Mouse (Mus musculus): ENCODE results near the gene Gnaq. TPM values are rescaled to one million over a fixed set of nuclear protein-coding genes. Genes with fewer than 3 reads are reported as not detected.

The Gnaq gene
- polyA plus RNA-seq, 1 experiment from 2014 or later = 18.1 TPM

DNA sequence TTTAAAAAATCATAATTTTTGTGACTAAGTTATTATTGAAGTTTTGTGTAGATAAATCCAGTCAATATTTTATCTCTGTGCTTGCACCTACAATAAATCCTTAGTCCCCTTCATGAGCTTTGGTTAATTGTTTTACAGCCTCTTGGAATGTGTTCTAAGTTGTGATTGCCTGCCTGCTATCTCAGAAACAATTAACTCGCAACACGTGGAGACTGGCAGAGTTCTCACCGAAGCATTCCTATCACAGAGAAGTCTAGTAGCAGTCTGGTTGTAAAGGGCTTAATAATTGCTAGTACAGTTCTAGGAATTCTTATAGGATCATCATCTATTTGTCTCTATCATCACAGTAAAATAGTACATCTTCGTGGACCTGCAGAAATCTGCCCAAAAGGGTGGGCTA lies 243.2 kb downstream of the Gnaq start:
- Histone ChIP-seq H3K9ac (no peak overlapping the region), H3K4me3 (no peak overlapping the region), H3K36me3 (peaks cover 9% of the 10 kb centered on the region; the same call in 1 of the 2 replicates), H3K27ac (ENCODE audit: poor library complexity, severe bottlenecking) (no peak overlapping the region), H3K4me1 (replicated peaks) (peaks cover 53% of the 10 kb centered on the region), H3K27me3 (replicated peaks) (no peaks in the 10 kb centered on the region), H3K4me2 (no peak overlapping the region), H3K9me3 (replicated peaks) (no peaks in the 10 kb centered on the region)
- 52% methylated on average over 4 of the region's 4 CpGs for WGBS
- ATAC-seq (ENCODE audit: insufficient number of reproducible peaks, low FRiP score) = no peak

DNA sequence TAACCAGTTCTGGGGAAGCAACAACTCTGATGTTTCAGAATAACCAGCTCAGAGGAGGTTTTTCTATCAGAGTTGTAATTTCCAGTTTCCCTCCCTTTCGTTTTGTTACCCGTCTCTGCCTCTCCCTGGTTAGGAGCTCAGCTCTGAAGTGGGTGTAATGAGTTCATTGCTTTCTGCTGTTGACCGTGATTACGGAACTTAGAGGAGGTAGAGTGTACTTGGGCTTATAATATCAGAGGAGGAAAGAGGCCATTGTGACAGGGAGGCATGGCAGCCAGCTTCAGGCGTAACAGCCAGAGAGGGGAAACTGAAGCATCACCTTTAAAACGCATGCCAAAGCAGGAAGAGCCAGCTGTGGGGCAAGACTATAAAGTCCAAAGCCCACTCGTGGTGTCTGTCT lies 245.9 kb downstream of the Gnaq start:
- Histone ChIP-seq H3K4me3 (no peak overlapping the region), H3K9me3 (replicated peaks) (no peaks in the 10 kb centered on the region), H3K4me1 (replicated peaks) (peaks cover 26% of the 10 kb centered on the region), H3K9ac (no peak overlapping the region), H3K36me3 (peaks cover 18% of the 10 kb centered on the region; the same call in 1 of the 2 replicates), H3K27me3 (replicated peaks) (no peaks in the 10 kb centered on the region), H3K4me2 (no peak overlapping the region), H3K27ac (ENCODE audit: poor library complexity, severe bottlenecking) (no peak overlapping the region)
- 75% methylated on average over 7 of the region's 7 CpGs for WGBS
- no peak for ATAC-seq (ENCODE audit: insufficient number of reproducible peaks, low FRiP score)

DNA sequence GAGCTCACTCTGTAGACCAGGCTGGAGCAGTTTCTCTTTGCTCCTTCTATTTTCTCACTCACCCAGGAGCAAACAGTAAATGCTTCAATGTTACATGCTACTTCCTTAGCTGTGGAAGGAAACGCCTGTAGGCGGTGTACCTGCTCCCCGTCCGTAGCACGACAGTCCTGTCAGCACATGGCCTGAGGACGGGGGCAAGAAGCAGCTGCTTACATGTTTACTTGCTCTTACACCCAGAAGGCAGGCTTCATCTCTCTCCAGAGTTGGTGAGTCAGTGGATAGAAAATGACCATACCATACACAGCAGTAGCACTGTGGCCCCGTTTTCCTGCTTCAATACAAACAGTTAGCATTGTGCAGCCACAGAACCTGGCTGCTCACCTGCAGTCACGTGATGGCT lies 247.1 kb downstream of the Gnaq start:
- Histone ChIP-seq H3K27ac (ENCODE audit: poor library complexity, severe bottlenecking) (no peak overlapping the region), H3K36me3 (peaks cover 23% of the 10 kb centered on the region; the same call in 1 of the 2 replicates), H3K4me2 (no peak overlapping the region), H3K4me1 (replicated peaks) (peaks cover 23% of the 10 kb centered on the region), H3K27me3 (replicated peaks) (no peaks in the 10 kb centered on the region), H3K4me3 (no peak overlapping the region), H3K9ac (no peak overlapping the region), H3K9me3 (replicated peaks) (no peaks in the 10 kb centered on the region)
- 50% methylated on average over 8 of the region's 8 CpGs for WGBS
- ATAC-seq (ENCODE audit: insufficient number of reproducible peaks, low FRiP score) = no peak

DNA sequence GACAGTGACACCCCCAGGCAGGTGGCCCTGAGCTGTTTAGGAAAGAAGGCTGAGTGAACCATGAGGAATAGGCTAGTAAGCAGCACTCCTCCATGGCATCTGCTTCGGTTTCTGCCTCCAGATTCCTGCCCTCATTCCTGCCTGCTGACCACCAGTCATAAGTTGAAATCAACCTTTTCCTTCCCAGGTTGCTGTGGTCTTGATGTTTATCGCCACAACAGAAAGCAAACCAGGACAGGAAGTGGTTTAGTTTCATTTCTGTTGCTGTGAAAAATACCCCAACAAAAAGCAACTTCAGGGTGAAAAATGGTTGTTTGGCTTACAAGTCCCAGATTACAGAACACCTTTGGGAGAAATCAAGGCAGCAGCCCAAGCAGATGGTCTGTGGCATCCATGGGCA lies 249.8 kb downstream of the Gnaq start:
- Histone ChIP-seq H3K4me3 (no peak overlapping the region), H3K4me2 (no peak overlapping the region), H3K9ac (no peak overlapping the region), H3K27me3 (replicated peaks) (no peaks in the 10 kb centered on the region), H3K4me1 (replicated peaks) (peaks cover 24% of the 10 kb centered on the region), H3K9me3 (replicated peaks) (no peaks in the 10 kb centered on the region), H3K27ac (ENCODE audit: poor library complexity, severe bottlenecking) (no peak overlapping the region), H3K36me3 (peaks cover 23% of the 10 kb centered on the region)
- no peak for ATAC-seq (ENCODE audit: insufficient number of reproducible peaks, low FRiP score)
- WGBS = 85% methylated on average over 2 of the region's 2 CpGs

DNA sequence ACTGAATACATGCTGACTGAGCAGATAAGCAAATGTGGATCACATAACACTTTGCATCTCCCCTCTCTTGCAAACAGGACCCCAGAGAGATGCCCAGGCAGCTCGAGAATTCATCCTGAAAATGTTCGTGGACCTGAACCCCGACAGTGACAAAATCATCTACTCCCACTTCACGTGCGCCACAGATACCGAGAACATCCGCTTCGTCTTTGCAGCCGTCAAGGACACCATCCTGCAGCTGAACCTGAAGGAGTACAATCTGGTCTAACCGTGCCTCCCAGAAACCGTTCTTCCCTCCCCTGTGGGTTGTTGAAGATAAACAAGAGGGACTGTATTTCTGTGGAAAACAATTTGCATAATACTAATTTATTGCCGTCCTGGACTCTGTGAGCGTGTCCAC lies 250.5 kb downstream of the Gnaq start:
- Histone ChIP-seq H3K27me3 (replicated peaks) (no peaks in the 10 kb centered on the region), H3K36me3 (peaks cover 22% of the 10 kb centered on the region), H3K4me3 (no peak overlapping the region), H3K4me2 (no peak overlapping the region), H3K9me3 (replicated peaks) (no peaks in the 10 kb centered on the region), H3K9ac (no peak overlapping the region), H3K27ac (ENCODE audit: poor library complexity, severe bottlenecking) (no peak overlapping the region), H3K4me1 (replicated peaks) (peaks cover 21% of the 10 kb centered on the region)
- ATAC-seq (ENCODE audit: insufficient number of reproducible peaks, low FRiP score) = no peak
- 80% methylated on average over 13 of the region's 13 CpGs for WGBS

DNA sequence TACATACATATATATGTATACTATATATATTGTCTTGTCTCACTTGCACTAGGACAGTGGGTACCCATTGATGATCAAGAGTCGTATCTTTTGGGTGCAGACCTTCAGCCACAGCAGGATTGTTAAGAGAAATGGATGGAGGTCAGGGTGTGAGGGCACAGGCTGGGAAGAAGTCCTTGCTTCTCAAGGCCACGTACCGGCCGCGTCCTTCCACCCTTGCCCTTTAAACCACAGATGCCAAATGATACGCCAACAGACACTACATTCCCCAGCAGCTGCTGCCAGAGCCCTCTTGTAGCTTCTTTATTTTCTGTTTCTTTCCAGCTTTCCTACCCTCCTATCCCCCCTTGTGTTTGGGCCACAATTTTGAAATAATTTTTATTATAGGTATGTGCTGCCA lies 251.5 kb downstream of the Gnaq start:
- Histone ChIP-seq H3K27ac (ENCODE audit: poor library complexity, severe bottlenecking) (no peak overlapping the region), H3K4me2 (no peak overlapping the region), H3K4me3 (no peak overlapping the region), H3K9ac (no peak overlapping the region), H3K9me3 (replicated peaks) (no peaks in the 10 kb centered on the region), H3K4me1 (replicated peaks) (peaks cover 13% of the 10 kb centered on the region), H3K36me3 (peaks cover 18% of the 10 kb centered on the region), H3K27me3 (replicated peaks) (no peaks in the 10 kb centered on the region)
- no peak for ATAC-seq (ENCODE audit: insufficient number of reproducible peaks, low FRiP score)
- 92% methylated on average over 6 of the region's 6 CpGs for WGBS

DNA sequence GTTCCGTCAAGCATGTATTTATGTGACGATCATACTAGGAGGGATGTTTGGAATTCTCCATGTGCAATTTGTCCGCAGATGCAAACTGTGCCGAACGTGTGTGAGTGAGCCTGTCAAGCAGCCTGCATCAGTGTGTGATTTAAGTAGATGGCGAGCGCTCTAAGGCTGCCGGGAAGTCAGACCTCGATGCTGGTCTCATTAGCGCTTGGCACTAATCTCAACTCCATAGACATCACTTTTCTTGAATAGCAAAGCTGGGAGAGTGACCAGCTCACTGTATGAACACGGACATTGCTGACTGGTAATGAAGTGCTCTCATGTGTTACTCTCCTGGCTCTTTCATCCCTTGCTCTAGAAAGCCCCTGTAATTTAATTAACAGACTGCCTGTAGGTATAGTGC lies 252.3 kb downstream of the Gnaq start:
- no peak overlapping the region for H3K4me3 ChIP-seq

DNA sequence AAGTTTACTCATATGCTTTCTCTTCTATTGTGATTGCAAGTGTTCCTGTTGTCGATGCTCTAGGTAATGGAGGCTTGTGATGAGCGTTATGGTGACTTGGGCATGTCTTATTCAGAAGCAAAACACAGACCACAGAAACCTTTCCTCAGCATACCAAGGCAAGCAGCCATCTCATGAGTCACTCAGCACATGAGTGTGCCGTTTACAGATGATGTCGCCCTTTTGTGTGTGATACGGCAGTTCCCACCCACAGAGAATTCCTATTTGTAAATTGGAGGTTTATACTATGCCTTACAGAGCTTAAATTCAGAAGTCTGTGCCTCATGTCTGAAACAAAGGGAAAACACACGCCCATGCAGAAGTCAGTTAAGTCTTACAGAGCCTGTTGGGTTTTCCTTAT lies 253.9 kb downstream of the Gnaq start:
- H3K4me2 ChIP-seq = no peak overlapping the region
- H3K27ac ChIP-seq (ENCODE audit: poor library complexity, severe bottlenecking) = no peak overlapping the region
- no peak overlapping the region for H3K9ac ChIP-seq
- WGBS = 54% methylated on average over 6 of the region's 6 CpGs
- no peak for ATAC-seq (ENCODE audit: insufficient number of reproducible peaks, low FRiP score)
- H3K4me1 ChIP-seq (replicated peaks) = 0 out of 2 replicates have a peak, but pooled peaks cover 4% of the 10 kb centered on the region
- H3K36me3 ChIP-seq = peaks cover 21% of the 10 kb centered on the region
- H3K27me3 ChIP-seq (replicated peaks) = no peaks in the 10 kb centered on the region
- no peaks in the 10 kb centered on the region for H3K9me3 ChIP-seq (replicated peaks)
- H3K4me3 ChIP-seq = no peak overlapping the region

More for the DNA sequence above, 252.3 kb downstream of the Gnaq start:
- Histone ChIP-seq H3K27ac (ENCODE audit: poor library complexity, severe bottlenecking) (no peak overlapping the region), H3K27me3 (replicated peaks) (no peaks in the 10 kb centered on the region), H3K9ac (no peak overlapping the region), H3K4me2 (no peak overlapping the region), H3K36me3 (peaks cover 18% of the 10 kb centered on the region), H3K9me3 (replicated peaks) (no peaks in the 10 kb centered on the region), H3K4me1 (replicated peaks) (0 out of 2 replicates have a peak, but pooled peaks cover 4% of the 10 kb centered on the region)
- 83% methylated on average over 11 of the region's 11 CpGs for WGBS
- no peak for ATAC-seq (ENCODE audit: insufficient number of reproducible peaks, low FRiP score)

DNA sequence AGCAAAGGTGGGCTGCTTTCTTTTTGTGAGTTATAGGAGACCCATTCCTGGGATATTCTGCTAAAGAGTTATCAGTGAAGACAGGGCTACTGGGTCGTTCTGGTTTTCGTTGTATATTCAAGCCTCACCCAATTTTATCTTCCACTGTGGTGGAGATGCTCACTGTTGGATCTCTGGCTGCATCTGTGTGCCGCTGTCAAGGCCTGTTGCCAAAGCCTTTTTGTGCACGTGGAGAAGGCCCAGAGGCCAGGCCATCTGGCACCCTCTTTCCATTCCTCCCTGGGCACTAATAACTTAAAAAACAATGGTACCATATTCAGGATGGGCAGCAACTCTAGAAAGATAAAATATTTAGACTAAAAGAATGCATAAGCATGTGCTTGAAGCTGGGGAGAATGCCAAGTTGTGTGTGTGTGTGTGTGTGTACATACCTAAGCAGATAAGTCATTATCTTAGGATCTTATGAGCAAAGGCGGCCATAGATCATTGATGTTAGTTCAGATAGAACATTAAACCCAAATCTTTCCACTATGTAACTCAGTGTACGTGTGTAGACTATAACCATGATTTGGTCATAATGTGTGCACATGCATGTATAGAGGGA lies 257.7 kb downstream of the Gnaq start:
- no peaks in the 10 kb centered on the region for H3K27me3 ChIP-seq (replicated peaks)
- H3K4me1 ChIP-seq (replicated peaks) = 0 out of 2 replicates have a peak, but pooled peaks cover 4% of the 10 kb centered on the region
- no peaks in the 10 kb centered on the region for H3K9me3 ChIP-seq (replicated peaks)
- H3K4me3 ChIP-seq = no peak overlapping the region
- no peak overlapping the region for H3K9ac ChIP-seq
- WGBS = 83% methylated on average over 6 of the region's 6 CpGs
- no peak for ATAC-seq (ENCODE audit: insufficient number of reproducible peaks, low FRiP score)
- H3K4me2 ChIP-seq = no peak overlapping the region
- 0 out of 2 replicates have a peak, but pooled peaks cover 6% of the 10 kb centered on the region for H3K36me3 ChIP-seq
- no peak overlapping the region for H3K27ac ChIP-seq (ENCODE audit: poor library complexity, severe bottlenecking)

DNA sequence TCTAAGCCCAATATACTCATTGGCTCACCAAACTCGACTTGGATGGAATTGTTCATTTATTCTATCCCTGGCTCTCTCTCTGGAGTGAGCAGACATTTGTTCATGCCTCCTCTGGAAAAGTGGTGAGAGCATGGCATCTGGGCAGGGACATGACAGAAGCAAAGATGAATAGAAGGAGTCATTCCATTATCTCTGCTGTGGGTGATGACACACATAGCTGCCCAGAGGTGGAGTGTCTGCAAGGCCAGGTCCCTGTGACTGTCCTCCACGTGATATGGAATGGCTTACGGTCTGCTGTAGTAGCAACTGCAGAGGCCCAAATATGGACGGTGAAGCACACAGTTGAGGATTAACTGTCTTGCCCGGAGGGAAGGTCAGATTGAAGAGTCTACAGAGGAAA lies 261.8 kb downstream of the Gnaq start:
- no peak overlapping the region for H3K4me2 ChIP-seq
- H3K27me3 ChIP-seq (replicated peaks) = no peaks in the 10 kb centered on the region
- 0 out of 2 replicates have a peak, but pooled peaks cover 3% of the 10 kb centered on the region for H3K36me3 ChIP-seq
- H3K4me3 ChIP-seq = no peak overlapping the region
- no peak overlapping the region for H3K9ac ChIP-seq
- WGBS = 70% methylated on average over 5 of the region's 5 CpGs
- H3K27ac ChIP-seq (ENCODE audit: poor library complexity, severe bottlenecking) = no peak overlapping the region
- H3K9me3 ChIP-seq (replicated peaks) = no peaks in the 10 kb centered on the region
- H3K4me1 ChIP-seq (replicated peaks) = no peaks in the 10 kb centered on the region
- ATAC-seq (ENCODE audit: insufficient number of reproducible peaks, low FRiP score) = no peak

DNA sequence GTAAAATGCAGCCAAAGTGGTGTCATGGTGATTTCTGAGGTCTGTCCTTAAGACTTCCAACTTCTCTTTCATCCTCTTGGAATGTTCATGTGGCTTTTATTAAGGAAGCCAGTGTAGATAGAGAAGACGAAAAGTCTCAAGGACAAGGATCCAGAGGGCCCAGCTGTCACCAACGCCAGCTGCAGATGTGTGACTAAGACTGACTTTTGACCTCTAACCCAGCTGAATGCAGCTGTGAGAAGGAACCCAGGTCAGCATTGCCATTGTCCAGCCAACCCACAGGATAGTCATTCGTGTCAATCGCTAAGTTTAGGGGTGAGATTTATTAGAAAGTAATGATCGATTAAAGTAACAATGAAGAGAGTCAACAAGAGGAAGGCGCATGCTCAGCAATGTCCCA lies 270.5 kb downstream of the Gnaq start:
- H3K27me3 ChIP-seq (replicated peaks) = no peaks in the 10 kb centered on the region
- H3K4me2 ChIP-seq = no peak overlapping the region
- H3K9ac ChIP-seq = no peak overlapping the region
- no peaks in the 10 kb centered on the region for H3K4me1 ChIP-seq (replicated peaks)
- WGBS = 75% methylated on average over 6 of the region's 6 CpGs
- H3K27ac ChIP-seq (ENCODE audit: poor library complexity, severe bottlenecking) = no peak overlapping the region
- H3K9me3 ChIP-seq (replicated peaks) = 0 out of 2 replicates have a peak, but pooled peaks cover 3% of the 10 kb centered on the region
- no peak for ATAC-seq (ENCODE audit: insufficient number of reproducible peaks, low FRiP score)
- H3K36me3 ChIP-seq = no peaks in the 10 kb centered on the region
- no peak overlapping the region for H3K4me3 ChIP-seq

DNA sequence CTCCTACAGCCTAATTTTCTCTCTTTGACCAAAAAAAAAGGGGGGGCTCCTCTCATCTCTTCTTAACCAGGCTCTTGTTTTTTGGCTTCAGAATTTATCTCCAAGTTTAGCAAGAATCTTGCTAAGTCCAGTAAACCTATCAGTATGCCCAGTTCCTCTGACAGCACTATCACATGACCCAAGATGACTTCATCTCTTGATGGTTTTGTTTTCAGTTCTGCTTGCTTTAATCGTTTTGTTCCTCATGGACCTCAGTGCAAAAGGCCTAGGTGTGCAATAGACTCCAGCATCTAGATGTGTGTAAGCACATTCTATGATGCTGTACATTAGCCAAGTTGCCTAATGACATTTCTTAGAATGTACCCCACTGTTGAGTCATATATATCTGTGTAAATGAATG lies 275.1 kb downstream of the Gnaq start:
- Histone ChIP-seq H3K27ac (ENCODE audit: poor library complexity, severe bottlenecking) (no peak overlapping the region), H3K36me3 (no peaks in the 10 kb centered on the region), H3K9ac (no peak overlapping the region), H3K4me2 (no peak overlapping the region), H3K4me1 (replicated peaks) (no peaks in the 10 kb centered on the region), H3K4me3 (no peak overlapping the region), H3K9me3 (replicated peaks) (0 out of 2 replicates have a peak, but pooled peaks cover 3% of the 10 kb centered on the region), H3K27me3 (replicated peaks) (no peaks in the 10 kb centered on the region)
- no peak for ATAC-seq (ENCODE audit: insufficient number of reproducible peaks, low FRiP score)
- 68% methylated on average over 1 of the region's 1 CpGs for WGBS
